ENCODE assay signal across 8 mouse cellular contexts in the genomic region with DNA sequence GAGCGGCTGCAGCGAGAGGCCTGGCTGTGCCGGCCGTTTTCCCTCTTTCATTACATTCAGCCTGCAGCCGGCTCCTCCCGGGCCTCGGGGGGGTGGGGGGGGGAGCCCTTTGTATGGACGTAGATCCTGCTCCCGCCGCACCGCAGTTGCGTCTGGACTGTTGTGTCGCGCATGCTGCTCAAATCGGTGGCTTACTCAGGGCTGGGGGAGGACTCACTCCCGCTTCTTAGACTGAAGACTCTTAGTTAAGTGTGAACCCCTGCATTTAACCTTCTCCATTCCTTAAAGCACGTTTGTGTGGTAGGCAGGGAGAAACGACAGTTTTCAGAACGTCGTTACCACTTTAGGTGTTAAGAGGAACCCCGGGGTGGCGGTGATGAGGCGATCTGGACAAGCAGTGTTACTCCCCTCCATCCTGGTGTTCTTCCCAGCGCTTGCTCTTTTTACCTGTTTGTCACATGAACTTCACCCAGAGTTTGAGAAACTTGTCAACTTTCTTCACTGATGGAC. TPM values are rescaled to one million over a fixed set of nuclear protein-coding genes. Genes with fewer than 3 reads are reported as not detected.
A peak's percentile ranks its signal among the peaks of the same experiment; 100 is the strongest.
DNase-seq lines count a peak whose midpoint lies in the region; ATAC-seq and TF ChIP-seq lines count a peak whose summit lies in the region.

No protein-coding gene starts in this region.

- peak overlapping the region; percentile 96 for H3K9ac ChIP-seq in heart, embryonic 15.5 days
- peak overlapping the region; percentile 84 for H3K9ac ChIP-seq in liver, embryonic 14.5 days (replicated peaks)
- peak overlapping the region; percentile 93 for H3K9ac ChIP-seq in stomach, postnatal 0 days (ENCODE audit: low read length)

- no peaks in the 10 kb centered on the region for H3K36me3 ChIP-seq in heart, embryonic 15.5 days
- no peaks in the 10 kb centered on the region for H3K36me3 ChIP-seq in liver, embryonic 14.5 days (replicated peaks; ENCODE audit: control insufficient read depth, insufficient read depth, low read depth)
- H3K36me3 ChIP-seq in stomach, postnatal 0 days (ENCODE audit: control insufficient read depth, insufficient read depth, low read length), result no peaks in the 10 kb centered on the region

- peak; percentile 69 for DNase-seq in embryo, embryonic 10.5 days (ENCODE audit: low spot score)
- no peak for DNase-seq in embryo, embryonic 10 days (ENCODE audit: low spot score)
- peak; percentile 14 for DNase-seq in spleen, adult 12 weeks (ENCODE audit: low spot score)
- DNase-seq in spleen, postnatal 14 days (ENCODE audit: low spot score in 2 of 2), result no peak
- DNase-seq in liver, embryonic 14.5 days (ENCODE audit: low read depth in 3 of 3, low spot score in 3 of 3), result peak in 2 of 3 experiments; percentile 24 to 37
- no peak for DNase-seq in stomach, postnatal 0 days (ENCODE audit: low spot score)
- no peak for DNase-seq in gastrocnemius, postnatal 10 days

- H3K9me3 ChIP-seq in heart, embryonic 15.5 days (replicated peaks), result no peaks in the 10 kb centered on the region
- H3K9me3 ChIP-seq in liver, embryonic 14.5 days (ENCODE audit: control insufficient read depth, low read length), result no peaks in the 10 kb centered on the region
- no peaks in the 10 kb centered on the region for H3K9me3 ChIP-seq in stomach, postnatal 0 days (ENCODE audit: control insufficient read depth, low read length)

- ATAC-seq in heart, embryonic 15.5 days (replicated peaks; ENCODE audit: insufficient number of reproducible peaks, insufficient read depth, low FRiP score, low read depth), result peak; percentile 61
- ATAC-seq in liver, embryonic 14.5 days (ENCODE audit: insufficient read depth), result peak; percentile 59
- peak; percentile 64 for ATAC-seq in stomach, postnatal 0 days (ENCODE audit: low FRiP score, low TSS enrichment)

- H3K27me3 ChIP-seq in heart, embryonic 15.5 days, result 0 out of 2 replicates have a peak, but pooled peaks cover 4% of the 10 kb centered on the region
- no peaks in the 10 kb centered on the region for H3K27me3 ChIP-seq in liver, embryonic 14.5 days (ENCODE audit: control insufficient read depth, insufficient read depth, low read length)
- no peaks in the 10 kb centered on the region for H3K27me3 ChIP-seq in stomach, postnatal 0 days (ENCODE audit: control insufficient read depth, insufficient read depth, low read length)

- TF ChIP-seq EP300 in liver, embryonic 14.5 days (IDR thresholded peaks at IDR 0.05; ENCODE audit: low read depth), result no peak
- TF ChIP-seq EP300 in stomach, postnatal 0 days (optimal IDR thresholded peaks at IDR 0.05), result no peak

- peak overlapping the region; percentile 98 for H3K4me3 ChIP-seq in heart, embryonic 15.5 days
- peak overlapping the region; percentile 87 to 91 for H3K4me3 ChIP-seq in liver, embryonic 14.5 days (ENCODE audit: insufficient read depth in 1 of 2, low read depth in 2 of 2, low read length in 2 of 2)
- peak overlapping the region; percentile 93 for H3K4me3 ChIP-seq in stomach, postnatal 0 days (ENCODE audit: low read depth, low read length)

- WGBS in heart, embryonic 15.5 days, result under 1% methylated on average over 24 of the region's 24 CpGs
- under 1% methylated on average over 20 of the region's 24 CpGs for WGBS in liver, embryonic 14.5 days (ENCODE audit: insufficient replicate concordance)
- under 1% methylated on average over 24 of the region's 24 CpGs for WGBS in stomach, postnatal 0 days

- H3K4me2 ChIP-seq in heart, embryonic 15.5 days, result peak overlapping the region; percentile 68
- H3K4me2 ChIP-seq in liver, embryonic 14.5 days (ENCODE audit: low read depth), result peak overlapping the region; percentile 70
- peak overlapping the region; percentile 69 for H3K4me2 ChIP-seq in stomach, postnatal 0 days (replicated peaks; ENCODE audit: low read depth)

- TF ChIP-seq CTCF in liver, embryonic 14.5 days (IDR thresholded peaks at IDR 0.05; ENCODE audit: low read depth), result no peak
- no peak for TF ChIP-seq CTCF in stomach, postnatal 0 days (IDR thresholded peaks at IDR 0.05; ENCODE audit: low read depth)

- H3K27ac ChIP-seq in heart, embryonic 15.5 days, result peak overlapping the region; percentile 83
- H3K27ac ChIP-seq in liver, embryonic 14.5 days, result no peak overlapping the region
- H3K27ac ChIP-seq in stomach, postnatal 0 days (replicated peaks), result peak overlapping the region; percentile 88

- peaks cover 7% of the 10 kb centered on the region for H3K4me1 ChIP-seq in heart, embryonic 15.5 days (replicated peaks)
- peaks cover 0 to 3% of the 10 kb centered on the region in 2 experiments; a peak in 1 of 4 replicates for H3K4me1 ChIP-seq in liver, embryonic 14.5 days (replicated peaks; ENCODE audit: control insufficient read depth in 2 of 2, insufficient read depth in 2 of 2, low read length in 1 of 2)
- no peaks in the 10 kb centered on the region for H3K4me1 ChIP-seq in stomach, postnatal 0 days (replicated peaks; ENCODE audit: control insufficient read depth, insufficient read depth)

RNA-seq across cellular contexts. Expression of a gene that starts 0.5 kb away (rescaled TPM):
- polyA plus RNA-seq in heart, embryonic 15.5 days (2015; fragmentation: Nextera tagmentation; extraction: Ambion mirVana), result 7.3 and 7.6 TPM in 2 replicates
- polyA plus RNA-seq in liver, embryonic 14.5 days (2012; rRNA removed), result 6.4 and 11.1 TPM in 2 replicates
- polyA plus RNA-seq in liver, embryonic 14.5 days (2014; fragmentation: Nextera tagmentation; extraction: Ambion mirVana), result 1.9 and 3.0 TPM in 2 replicates
- 5.2 and 5.8 TPM in 2 replicates for polyA plus RNA-seq in stomach, postnatal 0 days (2015; fragmentation: Nextera tagmentation; extraction: Ambion mirVana)
- 10 to 100 TPM; 22.2 to 23.8 TPM for total RNA-seq in gastrocnemius, postnatal 10 days (2021)

Comparison
In these comparisons a context has a peak if more than half of its experiments do, and no peak if none do; other contexts are left out.
1. DNase-seq: peak in embryo, embryonic 10.5 days (single experiment), spleen, adult 12 weeks (single experiment) and liver, embryonic 14.5 days (2 of 3); none in embryo, embryonic 10 days (single experiment), spleen, postnatal 14 days (0 of 2), stomach, postnatal 0 days (single experiment) and gastrocnemius, postnatal 10 days (single experiment).
2. Peak in every context shown above with its lines, with median percentiles within 50 percentile points of each other: ATAC-seq, H3K4me2 ChIP-seq, H3K4me3 ChIP-seq and H3K9ac ChIP-seq.